Mouse (Mus musculus) neural tube, embryonic 14.5 days (tissue): ENCODE data around the gene Znrf1. TPM values are rescaled to one million over a fixed set of nuclear protein-coding genes. Genes with fewer than 3 reads are reported as not detected.

ENCODE experiments used
- ATAC-seq: fragments of 200-750 bp; cut with Nextera tagmentation; 2 replicates; pipeline ENCODE4 v1.8.0; 2017; ENCODE audit warnings: low read depth, mild to moderate bottlenecking, moderate TSS enrichment, moderate library complexity
- H3K27ac ChIP-seq: fragments of 300-500 bp; sonication (generic); 2 replicates; pipeline ENCODE4 v1.5.1; 2014; ENCODE audit warnings: low read depth, mild to moderate bottlenecking, control low read depth, low read length, moderate library complexity, mixed read lengths
- H3K27me3 ChIP-seq: fragments of 300-500 bp; sonication (generic); 2 replicates; pipeline ENCODE4 v1.6.1; 2014; ENCODE audit warnings: low read length; ENCODE audit not compliant: control insufficient read depth, insufficient read depth
- H3K36me3 ChIP-seq: fragments of 300-500 bp; sonication (generic); 2 replicates; pipeline ENCODE4 v1.6.1; 2014; ENCODE audit warnings: low read length, mixed read lengths; ENCODE audit not compliant: control insufficient read depth, insufficient read depth
- H3K4me1 ChIP-seq: fragments of 300-500 bp; sonication (generic); 2 replicates; pipeline ENCODE4 v1.6.1; 2014; ENCODE audit warnings: low read length; ENCODE audit not compliant: control insufficient read depth, insufficient read depth
- H3K4me2 ChIP-seq: fragments of 300-500 bp; sonication (generic); 2 replicates; pipeline ENCODE4 v1.6.1; 2014; ENCODE audit warnings: mild to moderate bottlenecking, low read depth, low read length, control low read depth
- H3K4me3 ChIP-seq: fragments of 300-500 bp; sonication (generic); 2 replicates; pipeline ENCODE4 v1.5.1; 2014; ENCODE audit warnings: low read depth, low read length, control low read depth, mixed read lengths
- H3K9ac ChIP-seq: fragments of 300-500 bp; sonication (generic); replicated peaks from 2 replicates; pipeline ENCODE4 v1.6.1; 2014; ENCODE audit warnings: low read depth, mild to moderate bottlenecking, control low read depth, low read length, mixed read lengths
- H3K9me3 ChIP-seq: fragments of 300-500 bp; sonication (generic); 2 replicates; pipeline ENCODE4 v1.6.1; 2016; ENCODE audit warnings: low read length; ENCODE audit not compliant: control insufficient read depth
- WGBS: fragments of 180-500 bp; shearing (Covaris S2); extraction: QIAGEN DNeasy Blood & Tissue Kit; methylation state at CpG from one replicate; pipeline ENCODE4 v1.1.7; 2014; 5-methylcytosine and 5-hydroxymethylcytosine counted together
- polyA plus RNA-seq: library from polyadenylated mRNA; unstranded; fragments of >200 nt; fragmentation: Nextera tagmentation; extraction: Ambion mirVana; gene quantifications from 2 replicates; pipeline ENCODE4 v1.2.1, GENCODE M21; 2014

Znrf1 gene
- polyA plus RNA-seq, 1 experiment from 2014 or later, result 96.5 TPM

GRCm38 (mm10) chr8:111625694-111626527, 90.0 kb downstream of the Znrf1 start:
- no peak overlapping the region for H3K9ac ChIP-seq
- H3K4me3 ChIP-seq, result no peak overlapping the region
- H3K27ac ChIP-seq, result no peak overlapping the region
- no peak overlapping the region for H3K4me2 ChIP-seq
- H3K36me3 ChIP-seq, result peaks cover 9% of the 10 kb centered on the region; the same call in 1 of the 2 replicates
- no peaks in the 10 kb centered on the region for H3K27me3 ChIP-seq
- H3K4me1 ChIP-seq, result no peaks in the 10 kb centered on the region
- no peaks in the 10 kb centered on the region for H3K9me3 ChIP-seq
- WGBS, result 32% methylated on average over 6 of the region's 6 CpGs
- no peak for ATAC-seq

DNA sequence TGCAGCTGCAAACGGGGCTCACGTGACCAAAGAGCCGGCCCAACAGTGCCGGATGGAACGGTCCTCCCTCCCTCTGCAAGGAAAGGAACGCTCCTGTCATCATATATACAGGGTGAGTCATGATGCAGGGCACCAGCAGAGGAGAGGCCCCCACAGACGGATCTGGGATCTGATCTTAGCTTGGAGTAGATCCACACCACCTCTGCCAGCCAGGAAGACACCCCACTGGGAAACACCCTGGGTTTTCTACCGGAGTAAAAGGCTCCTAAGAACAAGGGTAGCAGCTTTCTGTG, 90.6 kb downstream of the Znrf1 start:
- Histone ChIP-seq H3K36me3 (peaks cover 6% of the 10 kb centered on the region; the same call in 1 of the 2 replicates), H3K9me3 (no peaks in the 10 kb centered on the region), H3K9ac (no peak overlapping the region), H3K4me1 (no peaks in the 10 kb centered on the region), H3K27ac (no peak overlapping the region), H3K27me3 (no peaks in the 10 kb centered on the region), H3K4me3 (no peak overlapping the region), H3K4me2 (no peak overlapping the region)
- WGBS, result 81% methylated on average over 8 of the region's 8 CpGs
- no peak for ATAC-seq

DNA sequence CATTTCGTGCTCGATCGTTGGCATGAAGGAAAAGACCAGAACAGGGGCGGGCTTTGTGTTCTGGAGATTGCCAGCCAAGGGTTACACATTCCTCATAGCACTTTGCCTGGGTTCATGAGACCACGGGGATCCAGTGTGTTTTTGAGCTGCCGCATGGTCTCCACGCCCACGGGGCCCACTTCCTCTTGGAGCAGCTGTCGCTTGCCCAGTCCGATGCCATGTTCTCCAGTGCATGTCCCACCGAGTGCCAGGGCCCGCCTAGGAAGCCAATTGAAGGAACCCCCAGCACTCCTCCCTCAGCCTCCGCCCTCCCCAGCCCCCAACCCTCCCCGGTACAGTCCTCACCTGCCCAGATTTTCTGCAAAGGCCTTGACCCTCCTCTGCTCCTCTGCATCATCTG, 91.0 kb downstream of the Znrf1 start:
- Histone ChIP-seq H3K27me3 (no peaks in the 10 kb centered on the region), H3K27ac (no peak overlapping the region), H3K9ac (no peak overlapping the region), H3K4me1 (no peaks in the 10 kb centered on the region), H3K36me3 (peaks cover 6% of the 10 kb centered on the region; the same call in 1 of the 2 replicates), H3K4me2 (no peak overlapping the region), H3K9me3 (no peaks in the 10 kb centered on the region), H3K4me3 (no peak overlapping the region)
- WGBS, result 88% methylated on average over 14 of the region's 14 CpGs
- ATAC-seq, result no peak

- no peaks in the 10 kb centered on the region for H3K4me1 ChIP-seq
- 96% methylated on average over 9 of the region's 9 CpGs for WGBS
- no peak overlapping the region for H3K4me2 ChIP-seq
- H3K27me3 ChIP-seq, result no peaks in the 10 kb centered on the region
- H3K4me3 ChIP-seq, result no peak overlapping the region
- H3K9me3 ChIP-seq, result no peaks in the 10 kb centered on the region
- H3K27ac ChIP-seq, result no peak overlapping the region
- no peak overlapping the region for H3K9ac ChIP-seq
- ATAC-seq, result no peak
- H3K36me3 ChIP-seq, result peaks cover 6% of the 10 kb centered on the region; the same call in 1 of the 2 replicates
Observed at GRCm38 (mm10) chr8:111627923-111628322, 92.0 kb downstream of the Znrf1 start.

DNA sequence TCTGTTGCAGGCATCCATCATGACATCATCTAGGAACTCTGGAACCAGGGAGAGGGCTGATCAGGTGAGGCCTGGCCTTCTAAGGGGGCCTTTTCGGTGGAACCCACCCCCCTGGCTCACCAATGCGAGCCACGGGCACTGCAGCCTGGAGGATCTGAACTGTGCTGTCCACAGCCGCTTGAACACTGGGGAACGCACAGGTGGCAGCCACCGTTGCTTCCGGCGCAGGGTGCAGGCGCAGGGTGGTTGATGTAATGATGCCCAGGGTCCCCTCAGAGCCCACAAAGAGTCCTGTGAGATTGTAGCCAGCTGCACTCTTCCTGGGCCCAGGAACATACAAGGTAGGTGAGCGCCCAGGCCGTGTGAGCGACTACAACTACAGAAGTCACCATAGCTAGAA, 92.5 kb downstream of the Znrf1 start:
- Histone ChIP-seq H3K4me1 (no peaks in the 10 kb centered on the region), H3K9me3 (no peaks in the 10 kb centered on the region), H3K4me3 (no peak overlapping the region), H3K9ac (no peak overlapping the region), H3K36me3 (peaks cover 6% of the 10 kb centered on the region; the same call in 1 of the 2 replicates), H3K27ac (no peak overlapping the region), H3K4me2 (no peak overlapping the region), H3K27me3 (no peaks in the 10 kb centered on the region)
- ATAC-seq, result no peak
- WGBS, result 95% methylated on average over 12 of the region's 12 CpGs

DNA sequence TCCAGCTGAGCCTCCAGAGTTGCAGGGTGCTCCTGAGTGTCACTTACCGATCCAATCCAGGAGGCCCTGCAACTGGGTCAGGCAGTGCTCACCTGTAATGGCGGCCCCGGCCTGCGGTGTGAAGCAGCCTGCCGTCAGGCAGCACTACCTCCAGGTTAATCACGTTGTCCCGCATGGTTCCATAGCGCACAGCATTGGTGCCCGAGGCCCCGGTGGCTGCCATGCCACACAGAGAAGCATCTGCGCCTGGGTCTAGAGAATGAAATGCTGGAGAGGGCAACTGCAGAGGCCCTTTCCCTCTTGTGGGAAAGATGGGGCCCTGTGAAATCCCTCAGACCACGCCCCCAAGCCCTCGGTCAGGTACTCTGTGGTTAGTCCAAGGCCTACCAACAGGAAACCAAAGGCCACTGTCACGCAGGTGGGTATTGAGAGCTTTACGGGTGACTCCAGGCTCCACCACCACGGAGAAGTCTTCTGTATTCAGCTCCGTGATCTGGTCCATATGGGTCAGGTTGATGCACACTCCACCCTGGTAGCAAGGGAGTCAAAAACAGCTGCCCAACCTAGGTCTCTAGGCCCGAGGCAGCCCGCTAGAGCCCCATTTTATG, 93.1 kb downstream of the Znrf1 start:
- H3K27ac ChIP-seq, result no peak overlapping the region
- H3K4me3 ChIP-seq, result no peak overlapping the region
- H3K9me3 ChIP-seq, result no peaks in the 10 kb centered on the region
- no peaks in the 10 kb centered on the region for H3K4me1 ChIP-seq
- H3K9ac ChIP-seq, result no peak overlapping the region
- peaks cover 4% of the 10 kb centered on the region; the same call in 1 of the 2 replicates for H3K36me3 ChIP-seq
- no peak overlapping the region for H3K4me2 ChIP-seq
- 88% methylated on average over 19 of the region's 19 CpGs for WGBS
- no peaks in the 10 kb centered on the region for H3K27me3 ChIP-seq
- ATAC-seq, result no peak

GRCm38 (mm10) chr8:111630105-111630521, 94.2 kb downstream of the Znrf1 start, which contains the start of gene Ldhd:
Gene Ldhd (minus strand): TSS chr8:111630374.
- Histone ChIP-seq H3K27me3 (no peaks in the 10 kb centered on the region), H3K4me2 (peak within 1 kb of the TSS; percentile 34; the same call in 1 of the 2 replicates), H3K36me3 (no peaks in the 10 kb centered on the region), H3K4me3 (peak within 1 kb of the TSS; percentile 18; the same call in 1 of the 2 replicates), H3K9me3 (no peaks in the 10 kb centered on the region), H3K4me1 (no peaks in the 10 kb centered on the region), H3K27ac (no peak within 1 kb of the TSS), H3K9ac (peak within 1 kb of the TSS; percentile 25; the same call in 1 of the 2 replicates)
- no peak for ATAC-seq
- 26% methylated on average over 13 of the region's 13 CpGs for WGBS

DNA sequence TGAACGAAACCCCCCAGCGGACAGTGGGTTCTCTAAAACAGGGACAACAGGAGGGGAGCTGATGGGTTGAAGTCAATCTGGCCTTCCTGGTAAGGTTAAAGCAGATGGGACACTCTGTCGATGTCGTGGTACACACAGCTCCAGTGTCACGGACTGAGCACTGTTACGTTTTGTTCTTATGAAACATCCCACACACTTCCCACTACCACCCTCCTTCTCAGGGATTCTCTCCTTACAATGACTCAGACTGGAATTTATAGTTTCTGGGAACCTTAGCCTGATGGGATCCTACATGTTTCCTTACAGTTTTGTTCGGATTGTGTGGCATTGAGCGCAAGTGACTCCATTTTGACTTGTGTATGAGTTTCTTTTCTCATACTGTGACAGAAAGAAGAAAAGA, 95.7 kb downstream of the Znrf1 start:
- H3K27me3 ChIP-seq, result no peaks in the 10 kb centered on the region
- 91% methylated on average over 8 of the region's 8 CpGs for WGBS
- no peaks in the 10 kb centered on the region for H3K9me3 ChIP-seq
- no peaks in the 10 kb centered on the region for H3K4me1 ChIP-seq
- no peak for ATAC-seq
- H3K4me2 ChIP-seq, result no peak overlapping the region
- H3K9ac ChIP-seq, result no peak overlapping the region
- no peaks in the 10 kb centered on the region for H3K36me3 ChIP-seq
- no peak overlapping the region for H3K4me3 ChIP-seq
- H3K27ac ChIP-seq, result no peak overlapping the region

DNA sequence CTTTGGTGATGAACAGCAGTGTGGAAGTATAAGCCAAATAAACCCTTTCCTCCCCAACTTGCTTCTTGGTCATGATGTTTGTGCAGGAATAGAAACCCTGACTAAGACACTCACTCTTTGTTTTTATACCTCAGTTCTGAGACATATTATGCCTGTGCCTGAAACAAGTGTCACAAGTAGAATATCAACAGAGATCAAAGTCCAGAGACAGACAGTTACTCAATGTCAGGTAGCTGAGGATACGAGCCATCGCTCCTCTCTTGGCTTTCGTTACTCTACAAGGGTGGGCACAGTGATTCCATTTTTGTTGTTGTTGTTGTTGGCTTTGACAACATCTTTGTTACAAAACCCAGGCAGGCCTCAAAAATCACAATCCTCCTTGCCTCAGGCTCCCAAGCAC, 97.1 kb downstream of the Znrf1 start:
- Histone ChIP-seq H3K4me3 (no peak overlapping the region), H3K9me3 (no peaks in the 10 kb centered on the region), H3K4me1 (no peaks in the 10 kb centered on the region), H3K4me2 (no peak overlapping the region), H3K27me3 (no peaks in the 10 kb centered on the region), H3K27ac (no peak overlapping the region), H3K9ac (no peak overlapping the region), H3K36me3 (no peaks in the 10 kb centered on the region)
- WGBS, result 94% methylated on average over 3 of the region's 3 CpGs
- ATAC-seq, result no peak
